Mouse (Mus musculus) heart, embryonic 10.5 days (tissue): ENCODE results near the gene Gm17324. TPM values are rescaled to one million over a fixed set of nuclear protein-coding genes. Genes with fewer than 3 reads are reported as not detected.

ENCODE experiments used
- DNase-seq: peaks from one replicate; pipeline ENCODE4 v3.0.0-alpha.2; 2017; ENCODE audit warnings: low spot score
- H3K27ac ChIP-seq: fragments of 300-500 bp; sonication (generic); 2 replicates; pipeline ENCODE4 v1.5.1; 2016; ENCODE audit warnings: mild to moderate bottlenecking
- H3K27me3 ChIP-seq: fragments of 300-500 bp; sonication (generic); 2 replicates; pipeline ENCODE4 v1.6.1; 2016; ENCODE audit warnings: mild to moderate bottlenecking; ENCODE audit not compliant: poor library complexity, insufficient read depth, severe bottlenecking
- H3K36me3 ChIP-seq: fragments of 300-500 bp; sonication (generic); 2 replicates; pipeline ENCODE4 v1.6.1; 2016; ENCODE audit warnings: mild to moderate bottlenecking, moderate library complexity
- H3K4me1 ChIP-seq: fragments of 300-500 bp; sonication (generic); 2 replicates; pipeline ENCODE4 v1.6.1; 2016; ENCODE audit warnings: mild to moderate bottlenecking
- H3K4me3 ChIP-seq: fragments of 300-500 bp; sonication (generic); 2 replicates; pipeline ENCODE4 v1.5.1; 2016; ENCODE audit warnings: mild to moderate bottlenecking, moderate library complexity
- H3K9me3 ChIP-seq: fragments of 300-500 bp; sonication (generic); 2 replicates; pipeline ENCODE4 v1.6.1; 2016; ENCODE audit warnings: mild to moderate bottlenecking, moderate library complexity
- WGBS: fragments of 180-500 bp; shearing (Covaris S2); methylation state at CpG from one replicate; pipeline ENCODE4 v1.1.7; 2016; 5-methylcytosine and 5-hydroxymethylcytosine counted together
- polyA plus RNA-seq: library from polyadenylated mRNA; unstranded; fragments of >200 nt; fragmentation: Nextera tagmentation; extraction: Ambion mirVana; gene quantifications from 2 replicates; pipeline ENCODE4 v1.2.1, GENCODE M21; 2016

Gm17324 gene
- polyA plus RNA-seq, 1 experiment from 2014 or later: 1.1 TPM

- H3K27ac ChIP-seq: peak overlapping the region; percentile 98
- H3K27me3 ChIP-seq: peaks cover 43% of the 10 kb centered on the region
- no peaks in the 10 kb centered on the region for H3K9me3 ChIP-seq
- peak overlapping the region; percentile 100 for H3K4me3 ChIP-seq
- peaks cover 12% of the 10 kb centered on the region for H3K4me1 ChIP-seq
- peaks cover 21% of the 10 kb centered on the region for H3K36me3 ChIP-seq
- no peak for DNase-seq
- 27% methylated on average over 9 of the region's 9 CpGs for whole genome bisulfite sequencing
Observed at GRCm38 (mm10) chr9:78447606-78447972, 997 bp downstream of the Gm17324 start.

- WGBS: 1% methylated on average over 81 of the region's 81 CpGs
- H3K27ac ChIP-seq: peak within 1 kb of the TSS; percentile 70
- DNase-seq: no peak
Observed at GRCm38 (mm10) chr9:78442579-78443392, 5.8 kb downstream of the Gm17324 start, which contains the start of gene Cgas. Gene Cgas (minus strand): TSS chr9:78443237.

GRCm38 (mm10) chr9:78442237-78442578 lies 6.4 kb downstream of the Gm17324 start:
- Histone ChIP-seq H3K36me3 (no peaks in the 10 kb centered on the region), H3K4me3 (peak overlapping the region; percentile 61), H3K4me1 (peaks cover 7% of the 10 kb centered on the region), H3K27me3 (peaks cover 79% of the 10 kb centered on the region), H3K9me3 (no peaks in the 10 kb centered on the region), H3K27ac (no peak overlapping the region; the same call in 1 of the 2 replicates)
- no peak for DNase-seq
- WGBS: 2% methylated on average over 9 of the region's 9 CpGs

More at GRCm38 (mm10) chr9:78442579-78443392, 5.8 kb downstream of the Gm17324 start, which contains the start of gene Cgas:
- peaks cover 79% of the 10 kb centered on the region for H3K27me3 ChIP-seq
- no peaks in the 10 kb centered on the region for H3K9me3 ChIP-seq
- peak within 1 kb of the TSS; percentile 61 for H3K4me3 ChIP-seq
- H3K36me3 ChIP-seq: no peaks in the 10 kb centered on the region
- peaks cover 7% of the 10 kb centered on the region for H3K4me1 ChIP-seq

GRCm38 (mm10) chr9:78439426-78439825 lies 9.2 kb downstream of the Gm17324 start:
- Histone ChIP-seq H3K9me3 (no peaks in the 10 kb centered on the region), H3K4me3 (no peak overlapping the region), H3K36me3 (no peaks in the 10 kb centered on the region), H3K27ac (no peak overlapping the region), H3K4me1 (peaks cover 7% of the 10 kb centered on the region), H3K27me3 (peaks cover 60% of the 10 kb centered on the region)
- no peak for DNase-seq
- WGBS: 66% methylated on average over 5 of the region's 5 CpGs

DNA sequence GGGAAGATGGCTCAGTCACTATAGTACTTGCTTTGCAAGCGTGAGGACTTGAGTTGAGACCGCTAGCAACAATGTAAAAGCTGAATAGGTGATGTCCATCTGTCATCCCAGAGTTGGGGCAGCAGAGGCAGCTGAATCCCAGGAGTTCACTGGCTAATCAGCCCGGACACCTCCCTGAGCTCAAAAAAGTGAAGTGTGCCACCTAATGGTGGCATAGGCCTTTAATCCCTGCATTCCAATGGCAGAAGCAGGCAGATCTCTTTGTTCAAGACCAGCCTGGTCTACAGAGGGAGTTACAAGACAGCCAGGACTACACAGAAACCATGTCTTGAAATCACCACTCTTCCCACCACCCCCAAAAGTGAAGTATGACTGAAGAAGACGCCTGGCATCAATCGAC lies 16.1 kb downstream of the Gm17324 start:
- Histone ChIP-seq H3K4me3 (no peak overlapping the region), H3K36me3 (no peaks in the 10 kb centered on the region), H3K9me3 (no peaks in the 10 kb centered on the region), H3K27ac (no peak overlapping the region), H3K4me1 (peaks cover 10% of the 10 kb centered on the region), H3K27me3 (peaks cover 20% of the 10 kb centered on the region; the same call in 1 of the 2 replicates)
- WGBS: 90% methylated on average over 5 of the region's 5 CpGs
- no peak for DNase-seq

DNA sequence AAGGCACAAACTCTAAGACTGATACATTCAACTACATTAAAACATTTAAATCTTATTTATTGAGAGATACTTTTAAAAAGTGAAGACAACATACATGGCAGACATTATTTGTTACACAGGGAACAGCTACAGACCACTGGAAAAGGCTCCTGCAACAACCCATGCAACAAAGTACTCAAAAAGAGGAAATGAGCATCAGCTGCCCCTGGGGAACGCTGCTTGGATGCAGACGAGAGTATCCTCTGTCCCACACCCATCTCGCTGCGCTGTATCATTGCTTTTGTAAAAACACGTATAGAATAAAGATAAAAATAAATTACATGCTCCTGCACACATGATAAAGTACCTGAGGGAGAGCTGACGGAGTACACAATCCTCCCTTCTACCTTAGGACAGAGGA lies 18.1 kb downstream of the Gm17324 start:
- no peaks in the 10 kb centered on the region for H3K9me3 ChIP-seq
- WGBS: 73% methylated on average over 6 of the region's 6 CpGs

DNA sequence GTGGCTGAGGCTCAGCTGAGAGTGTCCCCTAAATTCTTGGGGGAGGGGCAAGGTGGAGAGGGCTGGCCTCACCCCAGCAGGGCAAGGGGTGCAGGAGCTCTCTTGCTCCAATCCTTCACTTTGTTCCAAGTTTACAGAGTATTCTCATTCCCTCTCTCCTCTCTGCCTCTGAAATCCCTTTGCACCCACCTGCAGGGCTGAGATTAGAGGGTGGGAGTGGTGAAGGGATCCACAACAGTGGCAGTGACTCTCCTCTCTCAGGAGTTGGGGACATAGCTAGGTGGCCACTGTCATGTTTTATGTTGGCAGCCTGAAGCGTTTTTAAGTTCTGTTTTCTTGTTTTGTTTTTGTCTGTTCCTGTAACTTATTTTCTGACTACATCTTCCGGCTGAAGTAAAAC lies 19.0 kb downstream of the Gm17324 start:
- H3K27ac ChIP-seq: no peak overlapping the region
- WGBS: 60% methylated on average over 2 of the region's 2 CpGs
- H3K4me3 ChIP-seq: no peak overlapping the region
- H3K36me3 ChIP-seq: no peaks in the 10 kb centered on the region
- H3K27me3 ChIP-seq: peaks cover 14% of the 10 kb centered on the region; the same call in 1 of the 2 replicates
- peaks cover 12% of the 10 kb centered on the region for H3K4me1 ChIP-seq
- H3K9me3 ChIP-seq: no peaks in the 10 kb centered on the region
- no peak for DNase-seq

More for the DNA sequence above, 18.1 kb downstream of the Gm17324 start:
- peaks cover 12% of the 10 kb centered on the region for H3K4me1 ChIP-seq
- no peak for DNase-seq
- no peak overlapping the region for H3K27ac ChIP-seq
- H3K27me3 ChIP-seq: peaks cover 14% of the 10 kb centered on the region; the same call in 1 of the 2 replicates
- no peak overlapping the region for H3K4me3 ChIP-seq
- H3K36me3 ChIP-seq: no peaks in the 10 kb centered on the region

DNA sequence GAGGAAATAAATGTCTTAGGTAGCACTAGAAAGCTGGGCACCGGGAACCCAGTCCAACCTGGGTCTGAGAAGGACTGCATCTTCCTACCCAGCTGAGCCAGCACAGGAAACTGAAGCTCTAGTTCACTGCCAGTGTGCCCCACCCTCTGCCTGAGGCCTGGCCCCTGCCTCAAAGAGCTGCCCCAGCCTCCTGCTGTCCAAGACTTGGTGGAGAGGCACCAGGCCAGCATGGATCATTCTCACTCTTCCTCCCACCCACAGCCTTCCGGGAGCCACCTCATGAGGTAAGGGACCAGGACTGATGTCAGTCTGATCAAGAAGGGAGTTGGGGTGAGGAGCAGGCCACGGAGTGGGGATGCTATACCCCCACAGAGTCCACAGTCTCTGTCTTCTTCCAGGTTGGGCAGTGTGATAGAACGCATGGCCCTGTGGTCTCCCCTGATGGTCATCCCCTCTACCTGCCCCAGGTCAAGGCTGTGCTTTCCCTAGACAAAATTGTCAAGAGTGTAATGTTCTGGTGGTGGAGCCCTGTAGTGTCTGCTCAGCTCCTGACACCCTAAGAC lies 19.6 kb downstream of the Gm17324 start:
- no peaks in the 10 kb centered on the region for H3K9me3 ChIP-seq
- no peaks in the 10 kb centered on the region for H3K36me3 ChIP-seq
- H3K4me1 ChIP-seq: peaks cover 12% of the 10 kb centered on the region
- WGBS: 74% methylated on average over 4 of the region's 4 CpGs
- H3K27me3 ChIP-seq: peaks cover 14% of the 10 kb centered on the region; the same call in 1 of the 2 replicates
- H3K4me3 ChIP-seq: no peak overlapping the region
- H3K27ac ChIP-seq: no peak overlapping the region
- no peak for DNase-seq

DNA sequence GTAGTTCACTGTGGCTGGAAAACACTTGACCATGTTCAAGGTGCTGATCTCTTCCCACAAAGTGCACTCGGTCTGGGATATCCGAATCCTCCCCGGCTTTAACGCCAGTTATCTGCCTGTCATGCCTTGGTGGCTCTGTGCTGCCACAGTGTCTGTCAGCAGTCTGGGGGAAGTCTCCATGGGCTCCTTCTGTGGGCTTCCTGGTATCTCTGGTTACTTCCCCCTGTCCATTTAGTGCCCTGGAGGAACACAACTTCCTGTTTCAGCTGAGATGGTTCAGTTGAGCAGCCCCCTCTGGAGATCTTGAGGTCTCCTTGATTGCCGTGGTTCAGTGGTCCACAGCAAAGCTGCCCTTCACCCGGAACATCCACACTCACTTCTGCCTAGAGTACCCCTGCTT lies 20.4 kb downstream of the Gm17324 start:
- WGBS: 47% methylated on average over 6 of the region's 6 CpGs
- Histone ChIP-seq H3K36me3 (no peaks in the 10 kb centered on the region), H3K4me1 (peaks cover 12% of the 10 kb centered on the region), H3K27me3 (peaks cover 14% of the 10 kb centered on the region; the same call in 1 of the 2 replicates), H3K4me3 (no peak overlapping the region; the same call in 1 of the 2 replicates), H3K27ac (no peak overlapping the region), H3K9me3 (no peaks in the 10 kb centered on the region)
- no peak for DNase-seq

DNA sequence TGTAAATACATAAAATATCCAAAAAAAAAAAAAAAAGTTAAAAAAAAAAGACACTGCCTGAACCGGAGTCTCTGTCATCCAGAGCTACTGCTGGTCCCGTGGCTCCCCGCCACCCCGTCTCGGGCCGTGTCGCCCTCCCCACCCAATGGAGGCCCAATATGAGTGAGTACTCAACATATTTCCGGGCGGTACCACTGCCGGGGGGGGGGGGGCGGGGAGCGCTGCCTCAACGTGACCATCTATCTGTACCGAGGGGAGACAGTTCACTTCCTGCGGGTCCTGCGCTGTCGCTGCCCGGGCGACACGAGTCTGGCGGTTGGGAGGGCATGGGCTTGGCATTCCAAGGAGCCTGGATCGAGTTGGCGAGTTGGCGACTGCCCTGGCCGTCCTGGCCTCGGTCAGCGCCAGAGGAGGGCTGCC lies 21.2 kb downstream of the Gm17324 start:
- Histone ChIP-seq H3K36me3 (no peaks in the 10 kb centered on the region), H3K4me1 (peaks cover 12% of the 10 kb centered on the region), H3K4me3 (peak overlapping the region; percentile 61), H3K27ac (peak overlapping the region; percentile 64; the same call in 1 of the 2 replicates), H3K27me3 (peaks cover 14% of the 10 kb centered on the region; the same call in 1 of the 2 replicates), H3K9me3 (no peaks in the 10 kb centered on the region)
- DNase-seq: peak; percentile 78
- WGBS: 10% methylated on average over 26 of the region's 27 CpGs

DNA sequence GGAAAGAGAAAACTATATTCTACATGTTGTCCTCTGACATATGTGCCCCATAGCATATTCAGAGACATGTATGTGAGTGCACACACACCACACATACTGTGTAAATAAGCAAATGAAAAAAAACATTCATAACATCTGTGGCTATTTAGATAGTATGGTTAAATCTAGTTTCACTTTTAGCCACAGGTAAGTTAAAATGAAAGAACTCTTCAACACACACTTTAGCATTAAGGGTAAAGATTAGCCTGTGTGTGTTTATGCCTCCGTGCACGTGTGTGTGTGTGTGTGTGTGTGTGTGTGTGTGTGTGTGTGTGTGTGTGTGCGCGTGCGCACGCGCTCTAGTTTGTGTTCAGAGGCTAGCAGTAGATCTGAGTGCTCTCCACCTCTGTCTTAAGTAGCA lies 47.0 kb downstream of the Gm17324 start:
- no peaks in the 10 kb centered on the region for H3K4me1 ChIP-seq
- DNase-seq: no peak
- H3K27me3 ChIP-seq: peaks cover 17% of the 10 kb centered on the region
- H3K27ac ChIP-seq: no peak overlapping the region
- H3K36me3 ChIP-seq: no peaks in the 10 kb centered on the region
- WGBS: 86% methylated on average over 7 of the region's 7 CpGs
- H3K4me3 ChIP-seq: no peak overlapping the region
- H3K9me3 ChIP-seq: no peaks in the 10 kb centered on the region

- no peak for DNase-seq
- H3K9me3 ChIP-seq: no peaks in the 10 kb centered on the region
- H3K4me3 ChIP-seq: no peak overlapping the region
- peaks cover 7% of the 10 kb centered on the region for H3K4me1 ChIP-seq
- no peak overlapping the region for H3K27ac ChIP-seq
- WGBS: 76% methylated on average over 5 of the region's 5 CpGs
- H3K27me3 ChIP-seq: peaks cover 27% of the 10 kb centered on the region
- no peaks in the 10 kb centered on the region for H3K36me3 ChIP-seq
Observed at GRCm38 (mm10) chr9:78400570-78400969, 48.0 kb downstream of the Gm17324 start.
